Mouse (Mus musculus) lung, embryonic 15.5 days (tissue): ENCODE results near the gene Plscr3. TPM values are rescaled to one million over a fixed set of nuclear protein-coding genes. Genes with fewer than 3 reads are reported as not detected.

Source experiments
- ATAC-seq: fragments of 200-750 bp; cut with Nextera tagmentation; 2 replicates; pipeline ENCODE4 v1.8.0; 2017; ENCODE audit warnings: moderate number of reproducible peaks, borderline replicate concordance; ENCODE audit not compliant: low FRiP score, low TSS enrichment; ENCODE audit errors: extremely low read depth
- H3K27ac ChIP-seq: fragments of 300-500 bp; sonication (generic); 2 replicates; pipeline ENCODE4 v1.5.1; 2015; ENCODE audit warnings: moderate library complexity, mild to moderate bottlenecking, inconsistent platforms
- H3K27me3 ChIP-seq: fragments of 300-500 bp; sonication (generic); 2 replicates; pipeline ENCODE4 v1.6.1; 2015; ENCODE audit warnings: inconsistent platforms
- H3K36me3 ChIP-seq: fragments of 300-500 bp; sonication (generic); 2 replicates; pipeline ENCODE4 v1.6.1; 2015; ENCODE audit warnings: inconsistent platforms
- H3K4me1 ChIP-seq: fragments of 300-500 bp; sonication (generic); 2 replicates; pipeline ENCODE4 v1.6.1; 2015; ENCODE audit warnings: inconsistent platforms
- H3K4me2 ChIP-seq: fragments of 300-500 bp; sonication (generic); 2 replicates; pipeline ENCODE4 v1.6.1; 2015; ENCODE audit warnings: inconsistent platforms, mild to moderate bottlenecking, moderate library complexity
- H3K4me3 ChIP-seq: fragments of 300-500 bp; sonication (generic); 2 replicates; pipeline ENCODE4 v1.5.1; 2015; ENCODE audit warnings: mild to moderate bottlenecking, inconsistent platforms
- H3K9ac ChIP-seq: fragments of 300-500 bp; sonication (generic); 2 replicates; pipeline ENCODE4 v1.6.1; 2015; ENCODE audit warnings: inconsistent platforms
- H3K9me3 ChIP-seq: fragments of 300-500 bp; sonication (generic); 2 replicates; pipeline ENCODE4 v1.6.1; 2016; ENCODE audit warnings: inconsistent platforms
- WGBS: fragments of 180-500 bp; shearing (Covaris S2); methylation state at CpG from one replicate; pipeline ENCODE4 v1.1.7; 2015; 5-methylcytosine and 5-hydroxymethylcytosine counted together
- polyA plus RNA-seq: library from polyadenylated mRNA; unstranded; fragments of >200 nt; fragmentation: Nextera tagmentation; extraction: Ambion mirVana; gene quantifications from 2 replicates; pipeline ENCODE4 v1.2.1, GENCODE M21; 2015

Plscr3 gene
- 110 and 119 TPM in 2 replicates for polyA plus RNA-seq

- H3K27me3 ChIP-seq, result no peaks in the 10 kb centered on the region
Observed at GRCm38 (mm10) chr11:69846198-69846680, at the start of gene Plscr3. Gene Plscr3, plus strand, starts transcription at chr11:69846376.

GRCm38 (mm10) chr11:69797924-69798323, 48.3 kb upstream of the Plscr3 start:
- peaks cover 42% of the 10 kb centered on the region for H3K4me1 ChIP-seq
- no peak overlapping the region for H3K27ac ChIP-seq
- H3K9ac ChIP-seq, result no peak overlapping the region
- peaks cover 31% of the 10 kb centered on the region for H3K27me3 ChIP-seq
- 77% methylated on average over 7 of the region's 7 CpGs for WGBS
- H3K4me3 ChIP-seq, result no peak overlapping the region
- no peaks in the 10 kb centered on the region for H3K36me3 ChIP-seq
- ATAC-seq, result no peak
- no peaks in the 10 kb centered on the region for H3K9me3 ChIP-seq
- H3K4me2 ChIP-seq, result no peak overlapping the region

More at GRCm38 (mm10) chr11:69846198-69846680, at the start of gene Plscr3:
- Histone ChIP-seq H3K36me3 (peaks cover 32% of the 10 kb centered on the region), H3K9ac (peak within 1 kb of the TSS; percentile 75), H3K27ac (peak within 1 kb of the TSS; percentile 97), H3K9me3 (no peaks in the 10 kb centered on the region), H3K4me2 (peak within 1 kb of the TSS; percentile 89), H3K4me1 (peaks cover 27% of the 10 kb centered on the region), H3K4me3 (peak within 1 kb of the TSS; percentile 64)
- under 1% methylated on average over 38 of the region's 38 CpGs for WGBS
- peak; percentile 96 for ATAC-seq

GRCm38 (mm10) chr11:69799394-69800137, 46.6 kb upstream of the Plscr3 start:
- Histone ChIP-seq H3K36me3 (no peaks in the 10 kb centered on the region), H3K4me2 (peak overlapping the region; percentile 97), H3K4me1 (peaks cover 58% of the 10 kb centered on the region), H3K27ac (no peak overlapping the region; the same call in 1 of the 2 replicates), H3K4me3 (no peak overlapping the region; the same call in 1 of the 2 replicates), H3K9me3 (no peaks in the 10 kb centered on the region), H3K27me3 (peaks cover 43% of the 10 kb centered on the region), H3K9ac (no peak overlapping the region)
- WGBS, result 18% methylated on average over 12 of the region's 12 CpGs
- ATAC-seq, result no peak

GRCm38 (mm10) chr11:69800138-69800391, 46.1 kb upstream of the Plscr3 start:
- Histone ChIP-seq H3K4me3 (peak overlapping the region; percentile 59), H3K4me1 (peaks cover 63% of the 10 kb centered on the region), H3K27ac (no peak overlapping the region; the same call in 1 of the 2 replicates), H3K4me2 (peak overlapping the region; percentile 97), H3K36me3 (no peaks in the 10 kb centered on the region), H3K9ac (no peak overlapping the region), H3K27me3 (peaks cover 48% of the 10 kb centered on the region), H3K9me3 (no peaks in the 10 kb centered on the region)
- ATAC-seq, result no peak
- 0% methylated on average over 11 of the region's 11 CpGs for WGBS

GRCm38 (mm10) chr11:69800392-69801197, 45.6 kb upstream of the Plscr3 start:
- Histone ChIP-seq H3K4me1 (peaks cover 62% of the 10 kb centered on the region), H3K27me3 (peaks cover 53% of the 10 kb centered on the region), H3K9me3 (no peaks in the 10 kb centered on the region), H3K4me2 (peak overlapping the region; percentile 97), H3K9ac (peak overlapping the region; percentile 43), H3K27ac (no peak overlapping the region; the same call in 1 of the 2 replicates), H3K36me3 (no peaks in the 10 kb centered on the region), H3K4me3 (peak overlapping the region; percentile 59)
- peak; percentile 27 for ATAC-seq
- WGBS, result under 1% methylated on average over 35 of the region's 36 CpGs

- H3K4me3 ChIP-seq, result peak within 1 kb of the TSS; percentile 59
- H3K4me2 ChIP-seq, result peak within 1 kb of the TSS; percentile 97
- peak within 1 kb of the TSS; percentile 55 for H3K9ac ChIP-seq
- H3K9me3 ChIP-seq, result no peaks in the 10 kb centered on the region
- no peaks in the 10 kb centered on the region for H3K36me3 ChIP-seq
- ATAC-seq, result no peak
- peaks cover 56% of the 10 kb centered on the region for H3K27me3 ChIP-seq
- WGBS, result under 1% methylated on average over 33 of the region's 33 CpGs
- peaks cover 61% of the 10 kb centered on the region for H3K4me1 ChIP-seq
- H3K27ac ChIP-seq, result peak within 1 kb of the TSS; percentile 41
Observed at GRCm38 (mm10) chr11:69801379-69801977, 44.7 kb upstream of the Plscr3 start, which contains the start of gene Fgf11. Gene Fgf11, minus strand, starts transcription at chr11:69801857.

- H3K27me3 ChIP-seq, result peaks cover 54% of the 10 kb centered on the region
- H3K4me3 ChIP-seq, result peak overlapping the region; percentile 59
- H3K4me2 ChIP-seq, result peak overlapping the region; percentile 97
- no peaks in the 10 kb centered on the region for H3K9me3 ChIP-seq
- peaks cover 61% of the 10 kb centered on the region for H3K4me1 ChIP-seq
- peak overlapping the region; percentile 55 for H3K9ac ChIP-seq
- peak overlapping the region; percentile 41; the same call in 1 of the 2 replicates for H3K27ac ChIP-seq
- ATAC-seq, result 0 out of 2 replicates have a peak, but pooled peaks have one; percentile 40
- under 1% methylated on average over 33 of the region's 33 CpGs for WGBS
- H3K36me3 ChIP-seq, result no peaks in the 10 kb centered on the region
Observed at GRCm38 (mm10) chr11:69802648-69803105, 43.5 kb upstream of the Plscr3 start.

GRCm38 (mm10) chr11:69803328-69803727, 42.8 kb upstream of the Plscr3 start:
- WGBS, result 2% methylated on average over 12 of the region's 12 CpGs
- no peak overlapping the region for H3K27ac ChIP-seq
- no peaks in the 10 kb centered on the region for H3K36me3 ChIP-seq
- no peaks in the 10 kb centered on the region for H3K9me3 ChIP-seq
- peak overlapping the region; percentile 55 for H3K9ac ChIP-seq
- ATAC-seq, result no peak; the same call in 1 of the 2 replicates
- peaks cover 51% of the 10 kb centered on the region for H3K27me3 ChIP-seq
- peak overlapping the region; percentile 59 for H3K4me3 ChIP-seq
- H3K4me2 ChIP-seq, result peak overlapping the region; percentile 97
- peaks cover 61% of the 10 kb centered on the region for H3K4me1 ChIP-seq

- H3K27ac ChIP-seq, result no peak overlapping the region
- 1% methylated on average over 60 of the region's 60 CpGs for WGBS
Observed at GRCm38 (mm10) chr11:69803786-69804651, 42.2 kb upstream of the Plscr3 start.

GRCm38 (mm10) chr11:69804652-69804940, 41.6 kb upstream of the Plscr3 start:
- H3K4me3 ChIP-seq, result peak overlapping the region; percentile 24
- H3K9me3 ChIP-seq, result no peaks in the 10 kb centered on the region
- H3K27me3 ChIP-seq, result peaks cover 51% of the 10 kb centered on the region
- peak overlapping the region; percentile 22; the same call in 1 of the 2 replicates for H3K9ac ChIP-seq
- H3K27ac ChIP-seq, result no peak overlapping the region
- WGBS, result 10% methylated on average over 12 of the region's 12 CpGs
- H3K36me3 ChIP-seq, result no peaks in the 10 kb centered on the region
- H3K4me2 ChIP-seq, result peak overlapping the region; percentile 97
- H3K4me1 ChIP-seq, result peaks cover 54% of the 10 kb centered on the region
- no peak for ATAC-seq

More at GRCm38 (mm10) chr11:69803786-69804651, 42.2 kb upstream of the Plscr3 start:
- Histone ChIP-seq H3K9ac (peak overlapping the region; percentile 55), H3K4me3 (peak overlapping the region; percentile 59), H3K4me2 (peak overlapping the region; percentile 97), H3K36me3 (no peaks in the 10 kb centered on the region), H3K4me1 (peaks cover 60% of the 10 kb centered on the region), H3K27me3 (peaks cover 51% of the 10 kb centered on the region), H3K9me3 (no peaks in the 10 kb centered on the region)
- peak; percentile 43; the same call in 1 of the 2 replicates for ATAC-seq
